Comparison of ENCODE assay signal across 8 mouse cellular contexts in the genomic region with DNA sequence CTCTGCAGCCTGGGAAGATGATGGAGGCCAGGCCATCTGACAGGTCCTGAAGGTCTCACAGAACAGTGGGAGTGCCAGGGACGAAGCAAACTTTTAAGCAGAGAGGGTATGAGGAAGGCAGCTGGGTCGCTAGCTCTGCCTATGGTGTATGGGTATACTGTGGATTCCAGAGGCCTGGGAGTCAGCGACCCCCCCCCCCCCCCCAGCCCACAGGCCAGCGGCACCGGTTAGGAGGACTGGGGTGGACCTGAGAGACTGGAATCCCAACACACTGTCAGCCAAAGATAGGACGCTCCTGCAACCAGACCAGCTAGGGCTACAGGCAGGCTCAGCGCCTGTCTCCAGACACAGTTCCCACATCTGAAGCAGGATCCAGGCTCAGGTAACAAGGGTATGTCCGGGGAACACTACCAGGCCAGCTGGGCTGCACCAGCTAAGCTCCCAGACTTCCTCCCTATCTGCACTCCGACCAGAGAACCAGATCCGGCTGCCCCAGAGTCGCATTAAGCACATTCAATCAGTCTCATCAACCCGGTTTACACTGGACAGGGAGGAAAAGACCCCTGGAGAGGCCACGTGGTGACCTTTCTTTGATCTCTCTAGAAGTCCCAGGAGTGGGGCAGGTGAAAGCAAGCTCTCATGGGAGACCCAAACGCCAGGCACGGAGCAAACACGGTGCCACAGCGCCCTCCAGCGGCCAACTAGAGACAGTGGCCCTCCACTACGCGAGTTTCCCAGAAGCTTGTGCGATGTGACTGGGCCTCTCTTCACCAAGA. TPM values are rescaled to one million over a fixed set of nuclear protein-coding genes. Genes with fewer than 3 reads are reported as not detected.
DNase-seq lines count a peak whose midpoint lies in the region; ATAC-seq and TF ChIP-seq lines count a peak whose summit lies in the region.

No protein-coding gene starts in this region.

- H3K79me2 ChIP-seq in C2C12 (ENCODE audit: control insufficient read depth, insufficient read depth) = no peaks in the 10 kb centered on the region

- H3K4me1 ChIP-seq in forebrain, embryonic 10.5 days = peaks cover 42% of the 10 kb centered on the region
- peaks cover 14 to 19% of the 10 kb centered on the region in 2 experiments for H3K4me1 ChIP-seq in heart, embryonic 14.5 days (ENCODE audit: control insufficient read depth in 2 of 2, insufficient read depth in 2 of 2, low read length in 2 of 2)
- peaks cover 32% of the 10 kb centered on the region for H3K4me1 ChIP-seq in liver, embryonic 11.5 days (replicated peaks; ENCODE audit: control insufficient read depth, insufficient read depth, low read length)

- H3K4me3 ChIP-seq in C2C12 (ENCODE audit: insufficient read depth, poor library complexity, severe bottlenecking) = no peak overlapping the region
- peak overlapping the region; percentile 23; the same call in 1 of the 2 replicates for H3K4me3 ChIP-seq in forebrain, embryonic 10.5 days
- peak overlapping the region; percentile 3 to 25; a peak in 2 of 4 replicates for H3K4me3 ChIP-seq in heart, embryonic 14.5 days (ENCODE audit: control insufficient read depth in 1 of 2, insufficient read depth in 1 of 2, low read depth in 1 of 2, low read length in 2 of 2)
- H3K4me3 ChIP-seq in liver, embryonic 11.5 days (ENCODE audit: low read depth, low read length) = no peak overlapping the region

- DNase-seq in brain, adult 2 months (ENCODE audit: low read depth, low spot score) = peak; percentile 87
- DNase-seq in forebrain, embryonic 10.5 days (ENCODE audit: extremely low spot score, low spot score) = peak; percentile 86
- peak; percentile 92 for DNase-seq in kidney, postnatal 10 days
- DNase-seq in liver, embryonic 11.5 days (ENCODE audit: low spot score) = peak; percentile 79
- peak; percentile 89 for DNase-seq in naive thymus-derived CD4-positive, alpha-beta T cell, adult 2 months (ENCODE audit: low read depth)
- peak; percentile 77 to 95 for DNase-seq in spleen, postnatal 4 days (ENCODE audit: low spot score in 2 of 2)

- peak overlapping the region; percentile 77 for H3K27ac ChIP-seq in forebrain, embryonic 10.5 days
- H3K27ac ChIP-seq in heart, embryonic 14.5 days (replicated peaks in 1 of 2; ENCODE audit: control insufficient read depth in 1 of 2, insufficient read depth in 1 of 2, low read depth in 2 of 2, low read length in 2 of 2) = no peak overlapping the region
- no peak overlapping the region for H3K27ac ChIP-seq in liver, embryonic 11.5 days (ENCODE audit: low read depth, low read length)

- TF ChIP-seq CTCF in C2C12 (IDR thresholded peaks at IDR 0.05; ENCODE audit: control insufficient read depth, insufficient read depth, insufficient read length) = peak; percentile 94

- H3K36me3 ChIP-seq in C2C12 (ENCODE audit: control insufficient read depth, insufficient read depth) = no peaks in the 10 kb centered on the region
- 0 out of 2 replicates have a peak, but pooled peaks cover 3% of the 10 kb centered on the region for H3K36me3 ChIP-seq in forebrain, embryonic 10.5 days (replicated peaks)
- no peaks in the 10 kb centered on the region for H3K36me3 ChIP-seq in heart, embryonic 14.5 days (ENCODE audit: control insufficient read depth, insufficient read depth, low read length)
- no peaks in the 10 kb centered on the region for H3K36me3 ChIP-seq in liver, embryonic 11.5 days (ENCODE audit: control insufficient read depth, insufficient read depth, low read length)

- no peaks in the 10 kb centered on the region for H3K79me3 ChIP-seq in C2C12 (ENCODE audit: low read depth)

- ATAC-seq in heart, embryonic 14.5 days (ENCODE audit: insufficient number of reproducible peaks, insufficient read depth, low FRiP score, low read depth) = peak; percentile 24; the same call in 1 of the 2 replicates
- peak; percentile 76 for ATAC-seq in liver, embryonic 11.5 days (replicated peaks; ENCODE audit: low FRiP score)

- H3ac ChIP-seq in C2C12 (ENCODE audit: control insufficient read depth, insufficient read length, low read depth) = no peak overlapping the region

- H3K9ac ChIP-seq in heart, embryonic 14.5 days (ENCODE audit: low read length) = peak overlapping the region; percentile 54; the same call in 1 of the 2 replicates
- peak overlapping the region; percentile 38; the same call in 1 of the 2 replicates for H3K9ac ChIP-seq in liver, embryonic 11.5 days (ENCODE audit: low read depth, low read length)

- no peaks in the 10 kb centered on the region for H3K9me3 ChIP-seq in forebrain, embryonic 10.5 days
- H3K9me3 ChIP-seq in heart, embryonic 14.5 days (ENCODE audit: control insufficient read depth, low read length) = no peaks in the 10 kb centered on the region
- H3K9me3 ChIP-seq in liver, embryonic 11.5 days (ENCODE audit: control insufficient read depth, low read length) = no peaks in the 10 kb centered on the region

- H3K27me3 ChIP-seq in C2C12 (ENCODE audit: control insufficient read depth, insufficient read depth, insufficient read length) = no peaks in the 10 kb centered on the region
- H3K27me3 ChIP-seq in forebrain, embryonic 10.5 days (ENCODE audit: poor library complexity, severe bottlenecking) = no peaks in the 10 kb centered on the region
- no peaks in the 10 kb centered on the region for H3K27me3 ChIP-seq in heart, embryonic 14.5 days (ENCODE audit: control insufficient read depth, insufficient read depth, low read length)
- no peaks in the 10 kb centered on the region for H3K27me3 ChIP-seq in liver, embryonic 11.5 days (replicated peaks; ENCODE audit: control insufficient read depth, insufficient read depth, low read length)

- 24% methylated on average over 21 of the region's 21 CpGs for WGBS in forebrain, embryonic 10.5 days
- 15% methylated on average over 21 of the region's 21 CpGs for WGBS in heart, embryonic 14.5 days
- 14% methylated on average over 20 of the region's 21 CpGs for WGBS in liver, embryonic 11.5 days

- peak overlapping the region; percentile 53 for H3K4me2 ChIP-seq in heart, embryonic 14.5 days (ENCODE audit: low read length)
- peak overlapping the region; percentile 51 for H3K4me2 ChIP-seq in liver, embryonic 11.5 days

TF ChIP-seq in C2C12, 6 proteins besides CTCF, POLR2A, EP300 and RAD21:
- TF ChIP-seq MYOG (IDR thresholded peaks at IDR 0.05; ENCODE audit: control insufficient read depth, extremely low read depth, insufficient read length) (no peak), MAX (IDR thresholded peaks at IDR 0.05) (no peak), CEBPB (IDR thresholded peaks at IDR 0.05; ENCODE audit: low read depth) (no peak), MYOD1 (IDR thresholded peaks at IDR 0.05; ENCODE audit: control insufficient read depth, insufficient read length, low read depth) (no peak), FOSL1 (IDR thresholded peaks at IDR 0.05; ENCODE audit: insufficient read depth, low read length, poor library complexity, severe bottlenecking) (no peak), USF1 (IDR thresholded peaks at IDR 0.05; ENCODE audit: low read depth) (no peak)

RNA-seq across cellular contexts. Expression of a gene that starts 10.7 kb away (rescaled TPM):
- 10.4 TPM for polyA plus RNA-seq in C2C12 (2012; fragmentation: generic; extraction: Trizol)
- 13.9 and 14.4 TPM in 2 replicates for polyA plus RNA-seq in forebrain, embryonic 10.5 days (2016; fragmentation: Nextera tagmentation; extraction: Ambion mirVana)
- polyA plus RNA-seq in heart, embryonic 14.5 days (2014; fragmentation: Nextera tagmentation; extraction: Ambion mirVana) = 10.6 and 12.2 TPM in 2 replicates
- 10.7 and 10.9 TPM in 2 replicates for polyA plus RNA-seq in liver, embryonic 11.5 days (2014; fragmentation: Nextera tagmentation; extraction: Ambion mirVana)

Comparison
In these comparisons a context has a peak if more than half of its experiments do, and no peak if none do; other contexts are left out.
1. H3K4me3 ChIP-seq: peak in forebrain, embryonic 10.5 days (single experiment) and heart, embryonic 14.5 days (2 of 2); none in C2C12 (single experiment) and liver, embryonic 11.5 days (single experiment).
2. Peak in every context shown above with its lines, with median percentiles within 50 percentile points of each other: DNase-seq.